Mouse (Mus musculus): ENCODE results near the gene Ppm1j. TPM values are rescaled to one million over a fixed set of nuclear protein-coding genes. Genes with fewer than 3 reads are reported as not detected.

Ppm1j gene
- polyA plus RNA-seq, 1 experiment from 2014 or later: 1.9 TPM

DNA sequence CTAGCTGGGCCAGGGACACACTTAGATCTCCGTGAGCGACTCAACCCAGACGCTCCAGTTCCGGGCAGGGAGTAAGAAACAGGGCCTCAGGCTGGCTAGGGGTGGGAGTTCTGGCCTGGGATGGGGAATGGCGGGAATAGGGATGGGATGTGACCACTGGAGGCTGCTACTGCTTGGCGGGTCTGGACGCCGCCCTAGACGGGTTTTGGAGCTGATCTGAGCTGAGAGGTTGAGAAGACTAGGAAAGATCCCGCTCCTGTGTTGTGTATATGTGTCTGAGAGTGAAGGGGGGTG is 8.4 kb downstream of the Ppm1j start:
- 0 out of 2 replicates have a peak overlapping the region, but pooled peaks have one; percentile 39 for H3K27ac ChIP-seq (ENCODE audit: low read depth, low read length)
- ATAC-seq (ENCODE audit: insufficient read depth, low FRiP score, low TSS enrichment) (peak; percentile 18; the same call in 1 of the 2 replicates), DNase-seq (ENCODE audit: low spot score) (no peak)
- peaks cover 3% of the 10 kb centered on the region; the same call in 1 of the 2 replicates for H3K27me3 ChIP-seq (ENCODE audit: control insufficient read depth, insufficient read depth, low read length)
- H3K4me3 ChIP-seq (ENCODE audit: low read depth, low read length): peak overlapping the region; percentile 59
- H3K36me3 ChIP-seq (ENCODE audit: control insufficient read depth, insufficient read depth, low read length): peaks cover 2% of the 10 kb centered on the region; the same call in 1 of the 2 replicates
- WGBS: 1% methylated on average over 10 of the region's 10 CpGs
- H3K4me2 ChIP-seq (ENCODE audit: low read depth): peak overlapping the region; percentile 76
- no peaks in the 10 kb centered on the region for H3K9me3 ChIP-seq (ENCODE audit: control insufficient read depth, low read length)
- peak overlapping the region; percentile 59 for H3K9ac ChIP-seq (ENCODE audit: low read length)
- H3K4me1 ChIP-seq (ENCODE audit: control insufficient read depth, insufficient read depth, low read length): peaks cover 25% of the 10 kb centered on the region

DNA sequence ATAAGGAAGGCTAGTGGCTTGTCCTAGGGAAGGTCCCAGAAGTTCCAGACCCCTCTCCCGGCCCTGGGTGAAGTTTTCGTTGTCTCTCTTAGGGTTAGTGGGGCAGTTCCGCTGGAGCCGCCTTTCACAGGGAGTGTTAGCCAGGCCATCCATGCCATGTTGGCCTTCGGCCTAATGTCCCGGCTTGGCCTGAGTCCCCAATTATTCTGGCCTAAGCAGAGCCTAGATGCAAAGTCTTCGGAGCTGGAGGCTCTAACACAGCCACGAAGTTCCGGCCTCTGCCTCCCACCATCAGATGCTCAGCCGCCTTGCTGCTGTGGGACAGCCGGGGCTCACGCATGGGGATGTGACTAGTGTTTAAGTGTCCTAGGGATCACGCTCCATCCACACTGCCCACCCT is 9.0 kb downstream of the Ppm1j start:
- Histone ChIP-seq H3K9ac (ENCODE audit: low read length) (peak overlapping the region; percentile 59), H3K9me3 (ENCODE audit: control insufficient read depth, low read length) (no peaks in the 10 kb centered on the region), H3K27me3 (ENCODE audit: control insufficient read depth, insufficient read depth, low read length) (no peaks in the 10 kb centered on the region), H3K4me3 (ENCODE audit: low read depth, low read length) (peak overlapping the region; percentile 59), H3K27ac (ENCODE audit: low read depth, low read length) (no peak overlapping the region), H3K4me1 (ENCODE audit: control insufficient read depth, insufficient read depth, low read length) (peaks cover 29% of the 10 kb centered on the region), H3K4me2 (ENCODE audit: low read depth) (peak overlapping the region; percentile 76), H3K36me3 (ENCODE audit: control insufficient read depth, insufficient read depth, low read length) (peaks cover 2% of the 10 kb centered on the region; the same call in 1 of the 2 replicates)
- ATAC-seq (ENCODE audit: insufficient read depth, low FRiP score, low TSS enrichment): no peak
- 39% methylated on average over 13 of the region's 13 CpGs for WGBS
- DNase-seq (ENCODE audit: low spot score): no peak

DNA sequence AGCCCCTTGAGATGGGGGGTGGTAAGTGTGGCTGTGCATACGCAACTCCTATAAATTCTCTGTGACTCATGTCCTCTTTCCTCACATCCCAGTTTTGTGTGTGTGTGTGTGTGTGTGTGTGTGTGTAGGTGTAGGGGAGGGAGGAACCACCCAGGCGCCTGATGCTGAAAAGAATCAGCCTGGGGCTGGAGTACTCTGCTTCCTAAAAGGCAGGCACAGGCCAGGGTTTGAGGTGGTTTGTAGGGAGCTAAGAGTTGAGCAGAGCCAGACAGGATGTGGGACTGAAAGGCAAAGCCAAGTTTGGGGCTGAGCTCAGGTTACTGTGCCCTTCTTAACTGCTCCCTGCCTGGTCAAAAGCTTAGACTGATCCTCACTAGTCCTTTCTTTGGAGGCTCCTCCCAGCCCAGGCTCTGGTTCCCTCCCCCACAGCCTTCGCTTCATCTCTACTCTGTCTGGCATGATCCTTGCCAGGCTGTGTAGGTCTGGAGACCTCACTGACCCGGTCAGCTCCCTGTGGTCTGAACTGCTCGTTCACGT is 9.6 kb downstream of the Ppm1j start:
- peak overlapping the region; percentile 34; the same call in 1 of the 2 replicates for H3K27ac ChIP-seq (ENCODE audit: low read depth, low read length)
- peak overlapping the region; percentile 76 for H3K4me2 ChIP-seq (ENCODE audit: low read depth)
- H3K4me1 ChIP-seq (ENCODE audit: control insufficient read depth, insufficient read depth, low read length): peaks cover 29% of the 10 kb centered on the region
- 22% methylated on average over 6 of the region's 6 CpGs for WGBS
- DNase-seq (ENCODE audit: low spot score) (peak; percentile 37), ATAC-seq (ENCODE audit: insufficient read depth, low FRiP score, low TSS enrichment) (no peak)
- peaks cover 2% of the 10 kb centered on the region; the same call in 1 of the 2 replicates for H3K36me3 ChIP-seq (ENCODE audit: control insufficient read depth, insufficient read depth, low read length)
- peak overlapping the region; percentile 59 for H3K9ac ChIP-seq (ENCODE audit: low read length)
- H3K9me3 ChIP-seq (ENCODE audit: control insufficient read depth, low read length): no peaks in the 10 kb centered on the region
- peak overlapping the region; percentile 59 for H3K4me3 ChIP-seq (ENCODE audit: low read depth, low read length)
- H3K27me3 ChIP-seq (ENCODE audit: control insufficient read depth, insufficient read depth, low read length): no peaks in the 10 kb centered on the region

DNA sequence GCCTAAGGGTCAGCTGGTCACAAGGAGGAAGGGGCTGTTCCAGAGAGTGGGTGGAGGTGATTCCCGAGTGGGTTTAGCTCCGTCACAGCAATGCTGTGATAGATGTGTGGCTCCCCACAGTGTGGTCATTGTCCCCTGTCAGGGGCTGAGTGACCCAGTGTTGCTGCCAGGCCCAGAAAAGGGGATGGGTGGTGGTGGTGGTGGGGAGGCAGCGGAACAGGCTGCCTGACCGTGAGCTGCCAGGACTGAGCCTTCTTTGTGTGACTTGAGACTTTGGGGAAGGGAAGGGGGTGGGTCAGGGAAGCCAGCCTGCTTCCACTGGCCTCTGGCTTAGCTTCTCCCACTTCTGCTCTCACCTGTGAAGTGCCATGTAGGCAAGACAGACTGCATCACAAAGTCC is 10.2 kb downstream of the Ppm1j start:
- no peaks in the 10 kb centered on the region for H3K27me3 ChIP-seq (ENCODE audit: control insufficient read depth, insufficient read depth, low read length)
- H3K4me1 ChIP-seq (ENCODE audit: control insufficient read depth, insufficient read depth, low read length): peaks cover 32% of the 10 kb centered on the region
- peak overlapping the region; percentile 76 for H3K4me2 ChIP-seq (ENCODE audit: low read depth)
- DNase-seq (ENCODE audit: low spot score) (no peak), ATAC-seq (ENCODE audit: insufficient read depth, low FRiP score, low TSS enrichment) (no peak)
- H3K9me3 ChIP-seq (ENCODE audit: control insufficient read depth, low read length): no peaks in the 10 kb centered on the region
- H3K4me3 ChIP-seq (ENCODE audit: low read depth, low read length): peak overlapping the region; percentile 59
- peak overlapping the region; percentile 59 for H3K9ac ChIP-seq (ENCODE audit: low read length)
- peak overlapping the region; percentile 34; the same call in 1 of the 2 replicates for H3K27ac ChIP-seq (ENCODE audit: low read depth, low read length)
- 27% methylated on average over 4 of the region's 4 CpGs for WGBS
- peaks cover 2% of the 10 kb centered on the region; the same call in 1 of the 2 replicates for H3K36me3 ChIP-seq (ENCODE audit: control insufficient read depth, insufficient read depth, low read length)

DNA sequence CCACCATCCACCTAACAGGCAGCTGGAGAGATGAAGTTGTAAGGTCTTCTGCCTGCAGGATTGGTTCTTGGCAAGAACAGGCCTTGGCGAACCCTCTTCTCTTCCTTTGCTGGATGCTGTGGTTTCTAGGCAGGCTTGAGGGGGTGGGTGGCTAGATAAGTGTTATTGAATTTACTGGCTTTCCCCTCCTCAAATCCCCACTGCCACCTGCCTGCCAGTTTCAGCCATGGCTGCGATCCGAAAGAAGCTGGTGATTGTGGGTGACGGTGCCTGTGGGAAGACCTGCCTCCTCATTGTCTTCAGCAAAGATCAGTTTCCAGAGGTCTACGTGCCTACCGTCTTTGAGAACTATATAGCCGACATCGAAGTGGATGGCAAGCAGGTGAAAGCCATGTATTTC is 10.8 kb downstream of the Ppm1j start:
- DNase-seq (ENCODE audit: low spot score) (no peak), ATAC-seq (ENCODE audit: insufficient read depth, low FRiP score, low TSS enrichment) (no peak)
- no peak overlapping the region for H3K4me3 ChIP-seq (ENCODE audit: low read depth, low read length)
- no peak overlapping the region for H3K4me2 ChIP-seq (ENCODE audit: low read depth)
- WGBS: 94% methylated on average over 8 of the region's 8 CpGs
- peaks cover 32% of the 10 kb centered on the region for H3K4me1 ChIP-seq (ENCODE audit: control insufficient read depth, insufficient read depth, low read length)
- no peak overlapping the region for H3K27ac ChIP-seq (ENCODE audit: low read depth, low read length)
- no peak overlapping the region for H3K9ac ChIP-seq (ENCODE audit: low read length)
- H3K9me3 ChIP-seq (ENCODE audit: control insufficient read depth, low read length): no peaks in the 10 kb centered on the region
- no peaks in the 10 kb centered on the region for H3K27me3 ChIP-seq (ENCODE audit: control insufficient read depth, insufficient read depth, low read length)
- peaks cover 2% of the 10 kb centered on the region; the same call in 1 of the 2 replicates for H3K36me3 ChIP-seq (ENCODE audit: control insufficient read depth, insufficient read depth, low read length)

DNA sequence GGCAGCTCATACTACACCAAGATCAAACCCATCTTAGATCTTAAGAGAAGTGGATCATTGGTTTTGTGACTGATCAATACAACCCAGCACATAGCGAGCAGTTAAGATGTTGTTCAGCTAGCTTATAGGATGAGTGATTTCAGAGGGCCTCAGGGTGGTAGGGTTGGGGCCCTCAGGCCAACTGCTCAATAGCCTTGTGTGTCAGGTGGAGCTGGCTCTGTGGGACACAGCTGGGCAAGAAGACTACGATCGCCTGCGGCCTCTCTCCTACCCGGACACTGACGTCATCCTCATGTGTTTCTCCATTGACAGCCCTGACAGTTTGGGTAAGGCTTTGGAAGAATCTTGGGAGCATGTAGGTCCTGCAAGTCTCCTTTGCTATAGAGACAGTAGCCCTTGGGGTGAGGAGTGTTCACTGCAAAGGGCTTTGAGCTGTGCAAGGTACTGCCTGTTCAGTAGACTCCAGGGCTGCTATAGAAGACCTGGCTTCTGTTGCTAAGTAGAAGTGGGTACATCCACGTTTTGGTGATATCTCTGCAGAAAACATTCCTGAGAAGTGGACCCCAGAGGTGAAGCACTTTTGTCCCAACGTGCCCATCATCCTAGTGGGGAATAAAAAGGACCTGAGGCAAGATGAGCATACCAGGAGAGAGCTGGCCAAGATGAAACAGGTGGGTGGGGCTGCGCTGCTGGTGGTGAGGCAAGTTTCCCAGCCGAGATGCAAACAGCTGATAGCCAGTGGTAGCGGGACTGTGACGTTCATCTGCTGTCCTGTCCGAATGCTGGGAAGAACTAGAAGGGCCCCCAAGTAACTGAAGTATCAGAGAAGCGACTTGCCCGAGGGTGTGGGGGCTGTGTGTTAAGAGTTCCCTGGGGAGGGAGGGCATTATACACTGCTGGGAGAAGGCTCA is 11.8 kb downstream of the Ppm1j start:
- Histone ChIP-seq H3K9ac (ENCODE audit: low read length) (no peak overlapping the region), H3K27ac (ENCODE audit: low read depth, low read length) (no peak overlapping the region), H3K4me1 (ENCODE audit: control insufficient read depth, insufficient read depth, low read length) (peaks cover 32% of the 10 kb centered on the region), H3K4me2 (ENCODE audit: low read depth) (no peak overlapping the region), H3K27me3 (ENCODE audit: control insufficient read depth, insufficient read depth, low read length) (no peaks in the 10 kb centered on the region), H3K4me3 (ENCODE audit: low read depth, low read length) (no peak overlapping the region), H3K36me3 (ENCODE audit: control insufficient read depth, insufficient read depth, low read length) (peaks cover 2% of the 10 kb centered on the region; the same call in 1 of the 2 replicates), H3K9me3 (ENCODE audit: control insufficient read depth, low read length) (no peaks in the 10 kb centered on the region)
- DNase-seq (ENCODE audit: low spot score) (no peak), ATAC-seq (ENCODE audit: insufficient read depth, low FRiP score, low TSS enrichment) (no peak)
- WGBS: 73% methylated on average over 15 of the region's 15 CpGs

DNA sequence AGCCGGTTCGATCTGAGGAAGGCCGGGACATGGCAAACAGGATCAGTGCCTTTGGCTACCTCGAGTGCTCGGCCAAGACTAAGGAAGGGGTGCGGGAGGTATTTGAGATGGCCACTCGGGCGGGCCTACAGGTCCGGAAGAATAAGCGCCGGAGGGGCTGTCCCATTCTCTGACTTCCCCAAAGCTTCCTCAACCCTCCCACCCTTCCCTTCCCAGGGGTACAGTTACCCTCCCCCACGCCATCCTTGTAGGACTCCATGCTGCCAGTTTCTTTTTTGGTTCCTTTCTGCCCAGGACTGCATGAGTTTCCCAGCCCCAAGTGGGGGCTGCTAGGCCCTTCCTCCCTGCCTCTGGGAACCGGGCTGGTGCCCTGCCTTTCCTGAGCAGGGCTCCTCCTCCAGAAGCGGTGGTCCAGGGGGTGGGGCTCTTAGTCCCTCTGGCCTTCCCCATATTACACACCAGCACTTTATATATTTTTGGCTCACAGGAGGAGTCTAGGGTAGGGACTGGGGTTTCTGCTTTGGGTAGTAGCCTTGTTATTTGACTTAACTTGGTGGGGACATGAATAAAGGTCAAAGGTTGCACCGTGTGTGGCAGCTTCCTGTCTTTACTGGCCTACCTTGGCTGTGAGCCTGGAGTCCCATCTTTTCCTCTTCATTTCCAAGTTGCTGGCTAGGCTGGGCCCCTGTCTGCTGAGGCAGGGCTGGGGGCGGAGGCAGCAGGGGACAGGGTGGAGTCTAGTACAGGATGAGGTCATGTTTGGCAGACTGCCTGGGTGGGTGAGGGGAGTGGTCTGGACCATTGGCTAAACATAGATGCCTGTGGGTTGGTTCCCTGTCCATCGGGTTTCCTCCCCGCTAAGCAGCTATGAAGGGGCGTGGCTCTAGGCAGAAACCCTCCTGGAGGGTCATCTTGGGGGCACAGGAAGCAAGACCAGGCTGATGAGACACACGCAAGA is 13.3 kb downstream of the Ppm1j start:
- Histone ChIP-seq H3K9ac (ENCODE audit: low read length) (0 out of 2 replicates have a peak overlapping the region, but pooled peaks have one; percentile 26), H3K27ac (ENCODE audit: low read depth, low read length) (peak overlapping the region; percentile 72), H3K9me3 (ENCODE audit: control insufficient read depth, low read length) (no peaks in the 10 kb centered on the region), H3K36me3 (ENCODE audit: control insufficient read depth, insufficient read depth, low read length) (peaks cover 2% of the 10 kb centered on the region; the same call in 1 of the 2 replicates), H3K27me3 (ENCODE audit: control insufficient read depth, insufficient read depth, low read length) (no peaks in the 10 kb centered on the region), H3K4me3 (ENCODE audit: low read depth, low read length) (no peak overlapping the region), H3K4me2 (ENCODE audit: low read depth) (0 out of 2 replicates have a peak overlapping the region, but pooled peaks have one; percentile 7), H3K4me1 (ENCODE audit: control insufficient read depth, insufficient read depth, low read length) (peaks cover 32% of the 10 kb centered on the region)
- WGBS: 51% methylated on average over 20 of the region's 20 CpGs
- ATAC-seq (ENCODE audit: insufficient read depth, low FRiP score, low TSS enrichment) (peak; percentile 94), DNase-seq (ENCODE audit: low spot score) (peak; percentile 91)

DNA sequence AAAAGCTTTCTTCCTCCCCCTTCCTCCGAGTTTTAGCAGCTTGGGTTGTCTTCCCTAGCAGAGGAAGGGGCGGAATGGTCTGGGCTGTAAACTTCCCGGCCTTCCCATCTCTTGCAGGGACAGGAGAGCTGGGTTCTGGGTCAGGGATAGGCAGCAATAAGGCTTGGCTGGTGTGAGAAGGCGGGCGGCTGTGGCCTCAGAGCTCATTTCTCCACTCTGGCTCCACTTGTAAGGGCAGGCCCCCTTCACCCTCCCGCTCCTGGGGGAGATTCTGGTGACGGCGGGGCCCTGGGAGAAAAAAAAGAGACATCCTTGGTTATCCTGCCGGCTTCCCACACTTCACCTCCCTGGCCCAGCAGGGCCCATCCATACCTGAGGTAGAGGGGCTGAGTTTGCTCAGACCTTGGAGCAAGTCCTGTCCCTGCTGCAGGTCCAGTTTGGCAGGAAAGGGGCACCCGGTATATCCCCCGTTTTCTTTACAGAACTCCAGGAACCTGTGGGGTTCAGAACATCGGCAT is 14.2 kb downstream of the Ppm1j start:
- Histone ChIP-seq H3K27ac (ENCODE audit: low read depth, low read length) (peak overlapping the region; percentile 17; the same call in 1 of the 2 replicates), H3K27me3 (ENCODE audit: control insufficient read depth, insufficient read depth, low read length) (no peaks in the 10 kb centered on the region), H3K9me3 (ENCODE audit: control insufficient read depth, low read length) (no peaks in the 10 kb centered on the region), H3K4me3 (ENCODE audit: low read depth, low read length) (no peak overlapping the region), H3K36me3 (ENCODE audit: control insufficient read depth, insufficient read depth, low read length) (peaks cover 2% of the 10 kb centered on the region; the same call in 1 of the 2 replicates), H3K9ac (ENCODE audit: low read length) (no peak overlapping the region; the same call in 1 of the 2 replicates), H3K4me2 (ENCODE audit: low read depth) (no peak overlapping the region), H3K4me1 (ENCODE audit: control insufficient read depth, insufficient read depth, low read length) (peaks cover 27% of the 10 kb centered on the region)
- 50% methylated on average over 12 of the region's 12 CpGs for WGBS
- DNase-seq (ENCODE audit: low spot score): no peak
- ATAC-seq (ENCODE audit: insufficient read depth, low FRiP score, low TSS enrichment): no peak

Measured in neural tube, embryonic 11.5 days (tissue).